Mouse (Mus musculus) liver, embryonic 15.5 days (tissue): ENCODE results near the gene Spi1. TPM values are rescaled to one million over a fixed set of nuclear protein-coding genes. Genes with fewer than 3 reads are reported as not detected.

Experiments
- ATAC-seq: fragments of 200-750 bp; cut with Nextera tagmentation; 2 replicates; pipeline ENCODE4 v1.8.0; 2017; ENCODE audit warnings: moderate number of reproducible peaks, mild to moderate bottlenecking, moderate library complexity; ENCODE audit not compliant: insufficient read depth
- H3K27ac ChIP-seq: fragments of 300-500 bp; sonication (generic); replicated peaks from 2 replicates; pipeline ENCODE4 v1.5.1; 2015; ENCODE audit warnings: mild to moderate bottlenecking, inconsistent platforms
- H3K27me3 ChIP-seq: fragments of 300-500 bp; sonication (generic); 2 replicates; pipeline ENCODE4 v1.6.1; 2015; ENCODE audit warnings: mild to moderate bottlenecking, inconsistent platforms
- H3K36me3 ChIP-seq: fragments of 300-500 bp; sonication (generic); replicated peaks from 2 replicates; pipeline ENCODE4 v1.6.1; 2015; ENCODE audit warnings: moderate library complexity, mild to moderate bottlenecking, inconsistent platforms
- H3K4me1 ChIP-seq: fragments of 300-500 bp; sonication (generic); replicated peaks from 2 replicates; pipeline ENCODE4 v1.6.1; 2015; ENCODE audit warnings: inconsistent platforms
- H3K4me2 ChIP-seq: fragments of 300-500 bp; sonication (generic); 2 replicates; pipeline ENCODE4 v1.6.1; 2015; ENCODE audit warnings: moderate library complexity, mild to moderate bottlenecking, inconsistent platforms
- H3K4me3 ChIP-seq: fragments of 300-500 bp; sonication (generic); replicated peaks from 2 replicates; pipeline ENCODE4 v1.5.1; 2015; ENCODE audit warnings: mild to moderate bottlenecking, inconsistent platforms
- H3K9ac ChIP-seq: fragments of 300-500 bp; sonication (generic); 2 replicates; pipeline ENCODE4 v1.6.1; 2015; ENCODE audit warnings: moderate library complexity, mild to moderate bottlenecking, inconsistent platforms
- H3K9me3 ChIP-seq: fragments of 300-500 bp; sonication (generic); replicated peaks from 2 replicates; pipeline ENCODE4 v1.6.1; 2016; ENCODE audit warnings: inconsistent platforms
- WGBS: fragments of 180-500 bp; shearing (Covaris S2); methylation state at CpG from one replicate; pipeline ENCODE4 v1.1.7; 2015; ENCODE audit warnings: mixed read lengths; ENCODE audit not compliant: insufficient replicate concordance; 5-methylcytosine and 5-hydroxymethylcytosine counted together
- polyA plus RNA-seq: library from polyadenylated mRNA; unstranded; fragments of >200 nt; fragmentation: Nextera tagmentation; extraction: Ambion mirVana; gene quantifications from 2 replicates; pipeline ENCODE4 v1.2.1, GENCODE M21; 2015

Spi1 gene
- polyA plus RNA-seq, 1 experiment from 2014 or later: 25.9 TPM

DNA sequence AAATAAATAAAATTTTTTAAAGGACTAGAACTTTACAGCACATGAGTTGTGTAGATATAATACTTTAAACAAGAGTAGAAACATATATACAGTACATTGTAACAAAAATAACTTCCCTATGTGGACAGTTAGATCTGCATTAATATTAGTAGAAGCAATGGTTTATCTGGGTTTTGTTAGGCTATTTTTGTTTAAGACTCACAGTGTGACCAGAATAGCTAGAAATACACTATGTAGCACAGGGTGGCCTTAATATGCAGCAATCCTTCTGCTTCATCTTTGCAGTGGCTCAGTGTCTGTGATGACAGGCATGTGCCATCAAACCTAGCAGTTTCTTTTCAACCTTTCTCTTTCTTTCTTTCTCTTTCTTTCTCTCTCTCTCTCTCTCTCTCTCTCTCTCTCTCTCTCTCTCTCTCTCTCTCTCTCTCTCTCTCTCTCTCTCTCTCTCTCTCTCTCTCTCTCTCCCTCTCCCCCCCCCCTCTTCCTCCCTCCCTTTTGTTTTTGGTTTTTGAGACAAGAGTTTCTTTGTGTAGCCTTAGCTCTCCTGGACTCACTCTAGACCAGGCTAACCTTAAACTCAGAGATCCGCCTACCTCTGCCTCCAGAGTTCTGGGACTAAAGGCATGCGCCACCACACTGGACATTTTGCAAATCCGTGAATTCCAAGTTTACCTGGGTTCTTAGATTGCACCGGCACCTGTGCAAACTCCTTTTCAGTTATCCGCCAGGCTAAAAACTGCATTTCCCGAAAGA is 28.8 kb upstream of the Spi1 start:
- Histone ChIP-seq H3K9me3 (no peaks in the 10 kb centered on the region), H3K4me2 (peak overlapping the region; percentile 83), H3K4me1 (peaks cover 28% of the 10 kb centered on the region), H3K36me3 (peaks cover 36% of the 10 kb centered on the region), H3K4me3 (peak overlapping the region; percentile 74), H3K27ac (peak overlapping the region; percentile 69), H3K9ac (peak overlapping the region; percentile 79; the same call in 1 of the 2 replicates), H3K27me3 (no peaks in the 10 kb centered on the region)
- WGBS: 0% methylated on average over 6 of the region's 6 CpGs
- ATAC-seq: peak; percentile 17

DNA sequence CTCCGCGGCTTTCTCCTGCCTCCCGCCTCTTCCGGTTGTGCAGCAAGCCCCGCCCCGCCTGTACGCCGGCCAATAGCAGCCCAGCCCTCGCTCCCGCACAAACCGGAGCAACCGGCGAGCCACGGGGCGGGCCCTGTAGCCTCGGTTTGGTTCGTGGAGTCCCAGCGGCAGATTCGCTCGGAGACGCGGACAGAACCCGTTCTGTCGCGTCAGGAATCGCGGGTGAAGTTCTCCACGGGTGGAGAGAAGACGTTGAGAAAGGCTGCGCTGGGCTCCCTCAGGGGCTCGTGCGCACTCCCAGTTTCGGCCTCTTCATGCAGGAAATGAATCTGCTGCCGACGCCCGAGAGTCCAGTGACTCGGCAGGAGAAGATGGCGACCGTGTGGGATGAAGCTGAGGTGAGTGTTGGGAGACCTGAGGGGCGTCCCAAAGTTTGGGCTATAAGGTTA is 28.2 kb upstream of the Spi1 start, which contains the start of gene Psmc3:
Gene Psmc3 (plus strand): TSS at position 76 of the 449 bp plus-strand sequence.
- WGBS: under 1% methylated on average over 40 of the region's 40 CpGs
- peak; percentile 99 for ATAC-seq

DNA sequence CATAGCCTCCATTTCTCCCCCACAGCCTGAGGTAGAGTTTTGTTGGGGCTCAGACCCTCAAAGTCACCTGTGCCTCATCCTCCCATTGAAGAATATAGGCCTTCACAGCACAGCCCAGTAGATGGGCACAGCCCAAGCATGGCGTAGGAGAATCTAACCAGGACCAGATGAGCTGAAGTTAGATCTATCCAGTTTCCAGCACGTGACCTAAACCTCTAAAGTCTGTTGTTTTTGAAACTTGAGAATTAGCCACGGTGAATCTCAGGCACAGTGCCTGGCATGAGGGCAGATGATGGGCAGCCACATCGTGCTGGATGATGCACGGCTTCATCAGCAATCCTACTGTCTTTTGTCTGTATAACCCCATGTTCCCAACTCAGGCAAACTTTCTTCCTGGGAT is 23.8 kb upstream of the Spi1 start:
- peaks cover 80% of the 10 kb centered on the region for H3K36me3 ChIP-seq
- no peak for ATAC-seq
- peaks cover 46% of the 10 kb centered on the region for H3K4me1 ChIP-seq
- H3K4me3 ChIP-seq: no peak overlapping the region
- H3K27me3 ChIP-seq: no peaks in the 10 kb centered on the region
- no peaks in the 10 kb centered on the region for H3K9me3 ChIP-seq
- 87% methylated on average over 5 of the region's 5 CpGs for WGBS
- H3K4me2 ChIP-seq: no peak overlapping the region
- H3K9ac ChIP-seq: no peak overlapping the region
- no peak overlapping the region for H3K27ac ChIP-seq

More for the DNA sequence above, 28.2 kb upstream of the Spi1 start, which contains the start of gene Psmc3:
- Histone ChIP-seq H3K27me3 (no peaks in the 10 kb centered on the region), H3K4me1 (peaks cover 28% of the 10 kb centered on the region), H3K27ac (peak within 1 kb of the TSS; percentile 82), H3K36me3 (peaks cover 42% of the 10 kb centered on the region), H3K9ac (peak within 1 kb of the TSS; percentile 79), H3K4me3 (peak within 1 kb of the TSS; percentile 74), H3K9me3 (no peaks in the 10 kb centered on the region), H3K4me2 (peak within 1 kb of the TSS; percentile 83)

DNA sequence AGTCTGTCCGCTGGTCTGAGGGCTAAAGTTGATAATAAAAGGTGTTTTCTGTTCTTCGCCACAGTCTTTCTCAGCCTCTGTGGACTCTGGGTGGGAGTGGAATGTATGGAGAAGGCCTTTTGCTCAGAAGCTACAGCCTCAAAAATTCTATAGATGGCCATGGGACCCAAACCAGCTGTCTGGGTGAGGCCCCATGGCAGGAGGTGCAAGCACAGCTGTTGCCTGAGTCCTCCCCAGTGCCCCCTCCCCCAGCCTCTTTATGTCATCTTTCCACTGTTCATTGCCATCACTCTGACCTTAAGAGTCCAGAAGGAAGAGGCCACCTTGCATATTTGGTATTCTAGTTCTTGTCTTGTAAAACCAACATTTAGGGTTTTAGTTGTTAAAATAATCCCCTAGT is 22.8 kb upstream of the Spi1 start:
- no peak overlapping the region for H3K9ac ChIP-seq
- H3K27me3 ChIP-seq: no peaks in the 10 kb centered on the region
- H3K4me3 ChIP-seq: no peak overlapping the region
- H3K4me2 ChIP-seq: no peak overlapping the region
- 80% methylated on average over 2 of the region's 2 CpGs for WGBS
- H3K36me3 ChIP-seq: peaks cover 89% of the 10 kb centered on the region
- no peaks in the 10 kb centered on the region for H3K9me3 ChIP-seq
- ATAC-seq: no peak
- peak overlapping the region; percentile 82 for H3K27ac ChIP-seq
- peaks cover 46% of the 10 kb centered on the region for H3K4me1 ChIP-seq

DNA sequence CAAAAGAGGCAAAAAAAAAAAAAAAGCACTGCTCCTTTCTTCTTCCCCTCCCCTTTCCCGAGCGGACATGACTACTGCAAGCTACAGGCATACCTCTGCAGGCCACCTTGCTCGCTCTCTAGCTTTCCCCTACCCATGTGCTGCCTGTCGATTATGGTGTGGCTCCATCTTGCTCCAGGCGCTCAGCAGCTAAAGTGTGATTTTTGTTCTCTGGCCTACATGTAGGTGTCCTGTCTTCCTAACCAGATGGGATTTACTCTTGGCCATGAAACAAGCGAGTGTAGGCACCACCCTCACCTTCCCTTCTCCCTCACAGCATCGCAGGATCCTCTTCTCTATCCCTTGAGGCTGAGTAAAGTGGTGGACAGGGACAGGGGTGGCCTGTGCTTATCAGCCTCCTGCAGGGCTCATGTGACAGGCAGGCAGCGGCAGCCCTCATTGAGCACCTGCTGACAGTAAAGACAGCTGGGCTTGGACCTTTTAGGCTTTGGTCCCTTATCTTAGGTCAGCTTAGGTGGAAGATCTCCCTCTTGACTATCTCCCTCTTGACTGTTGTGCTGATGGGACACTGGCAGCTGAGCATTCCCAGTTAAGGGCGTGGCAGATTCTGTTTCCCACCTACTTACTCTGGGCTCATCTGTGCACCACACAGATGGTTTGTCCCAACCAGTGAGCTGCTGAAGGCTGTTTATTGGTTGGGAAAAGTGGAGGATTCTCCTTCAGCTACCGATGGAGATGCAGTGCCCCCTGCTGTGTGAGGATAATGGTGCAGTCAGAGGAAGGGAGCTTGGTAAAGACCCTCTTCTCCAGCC is 21.4 kb upstream of the Spi1 start:
- 48% methylated on average over 10 of the region's 10 CpGs for WGBS
- Histone ChIP-seq H3K4me2 (peak overlapping the region; percentile 25), H3K4me3 (no peak overlapping the region), H3K27me3 (no peaks in the 10 kb centered on the region), H3K27ac (peak overlapping the region; percentile 82), H3K9ac (0 out of 2 replicates have a peak overlapping the region, but pooled peaks have one; percentile 4), H3K9me3 (no peaks in the 10 kb centered on the region), H3K4me1 (peaks cover 36% of the 10 kb centered on the region), H3K36me3 (peaks cover 87% of the 10 kb centered on the region)
- ATAC-seq: peak; percentile 89

DNA sequence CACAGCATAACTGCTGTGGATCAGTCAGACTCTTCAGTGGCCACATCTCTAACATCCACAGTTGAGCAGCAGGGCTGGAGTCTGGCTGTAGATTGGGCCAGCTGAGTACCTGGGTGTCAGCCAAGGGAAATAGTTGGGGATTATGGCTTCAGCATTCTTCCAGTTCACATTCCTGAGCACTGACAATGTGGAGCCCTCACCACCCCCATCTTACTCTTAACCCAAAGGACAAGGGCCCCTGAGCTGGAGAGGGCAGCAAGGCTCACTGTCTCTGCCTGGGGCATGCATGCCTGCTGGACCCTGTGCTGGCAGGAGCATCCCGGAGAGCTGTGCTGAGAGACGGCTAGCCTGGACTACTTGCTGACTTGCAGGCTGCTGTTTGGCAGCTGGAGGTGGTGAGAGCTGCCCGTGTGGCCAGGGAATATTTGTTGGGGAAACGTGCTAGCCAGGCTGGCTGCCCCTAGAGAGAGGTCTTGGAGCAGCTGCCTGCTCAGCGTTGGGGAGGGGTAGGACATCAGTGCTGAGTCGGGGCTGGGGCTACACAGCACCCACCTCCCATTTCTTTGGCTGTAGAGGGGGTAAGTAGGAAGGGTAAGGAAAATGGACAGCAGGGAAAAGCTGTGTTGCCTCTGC is 20.2 kb upstream of the Spi1 start:
- H3K36me3 ChIP-seq: peaks cover 75% of the 10 kb centered on the region
- peaks cover 33% of the 10 kb centered on the region for H3K4me1 ChIP-seq
- 87% methylated on average over 6 of the region's 6 CpGs for WGBS
- no peaks in the 10 kb centered on the region for H3K9me3 ChIP-seq
- no peaks in the 10 kb centered on the region for H3K27me3 ChIP-seq
- no peak overlapping the region for H3K9ac ChIP-seq
- peak overlapping the region; percentile 82 for H3K27ac ChIP-seq
- ATAC-seq: no peak
- H3K4me3 ChIP-seq: no peak overlapping the region
- 0 out of 2 replicates have a peak overlapping the region, but pooled peaks have one; percentile 25 for H3K4me2 ChIP-seq

DNA sequence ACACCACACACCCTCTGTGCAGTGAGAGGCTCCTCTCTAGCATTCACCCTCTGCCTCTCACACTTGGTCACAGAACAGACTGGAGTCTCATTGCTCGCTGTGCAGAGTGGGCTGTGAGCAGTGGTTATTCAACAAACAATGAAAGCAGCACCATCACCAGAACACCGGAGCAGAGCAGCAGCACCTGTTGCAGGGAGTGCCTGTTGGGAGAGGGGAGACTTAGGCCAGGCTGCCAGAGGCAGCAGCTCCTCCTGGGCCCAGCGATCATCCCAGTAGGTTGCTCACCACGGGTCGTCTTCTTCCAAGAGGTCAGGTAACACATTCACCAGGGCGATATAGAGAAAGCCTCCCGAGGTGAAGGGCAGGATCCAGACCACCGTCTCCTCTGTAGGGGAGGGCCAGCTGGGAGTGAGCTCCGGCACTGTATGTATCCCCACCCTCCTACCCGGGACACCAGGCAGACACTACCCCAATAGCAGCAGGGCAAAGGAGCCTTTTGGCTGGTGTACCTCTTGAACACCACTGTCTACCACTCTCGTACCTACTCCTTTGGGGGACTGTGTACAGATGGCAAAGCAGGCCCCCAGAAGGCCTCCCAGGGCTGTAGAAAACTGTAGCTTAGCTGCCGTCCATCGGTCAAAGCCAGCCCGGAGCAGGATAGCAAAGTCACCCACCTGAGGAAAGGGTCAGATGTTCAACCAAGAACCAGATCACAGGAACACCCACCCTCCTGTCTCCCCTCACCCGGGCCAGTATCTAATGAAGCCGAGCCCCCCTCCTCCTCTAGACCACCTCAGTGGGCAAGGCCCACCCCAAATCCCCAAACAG is 19.2 kb upstream of the Spi1 start:
- Histone ChIP-seq H3K27ac (no peak overlapping the region), H3K9ac (no peak overlapping the region)
- WGBS: 80% methylated on average over 16 of the region's 16 CpGs

DNA sequence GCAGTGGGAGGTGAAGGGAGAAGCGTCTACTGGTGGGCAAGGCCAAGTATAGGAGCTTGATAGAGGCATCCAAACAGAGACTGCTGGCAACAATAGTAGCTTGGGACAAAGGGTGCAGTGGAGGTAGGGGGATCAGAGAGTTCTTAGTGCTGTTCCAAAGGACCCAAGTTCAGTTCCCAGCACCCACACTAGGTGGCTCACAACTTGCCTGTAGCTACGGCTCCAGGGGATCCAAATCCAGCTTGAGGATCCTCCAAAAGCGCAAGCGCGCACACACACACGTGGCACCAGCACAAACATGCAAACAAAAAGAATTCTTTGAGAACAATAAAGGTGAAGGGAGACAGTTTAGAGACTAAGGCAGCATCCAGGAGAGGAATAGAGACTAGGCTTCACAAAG is 18.0 kb upstream of the Spi1 start:
- Histone ChIP-seq H3K27ac (no peak overlapping the region), H3K36me3 (peaks cover 53% of the 10 kb centered on the region), H3K9ac (no peak overlapping the region), H3K9me3 (no peaks in the 10 kb centered on the region), H3K4me1 (peaks cover 43% of the 10 kb centered on the region), H3K27me3 (no peaks in the 10 kb centered on the region), H3K4me2 (no peak overlapping the region), H3K4me3 (no peak overlapping the region)
- ATAC-seq: no peak
- 84% methylated on average over 6 of the region's 6 CpGs for WGBS

More for the DNA sequence above, 19.2 kb upstream of the Spi1 start:
- ATAC-seq: no peak
- Histone ChIP-seq H3K4me3 (no peak overlapping the region), H3K4me2 (no peak overlapping the region), H3K4me1 (peaks cover 33% of the 10 kb centered on the region), H3K36me3 (peaks cover 65% of the 10 kb centered on the region), H3K9me3 (no peaks in the 10 kb centered on the region), H3K27me3 (no peaks in the 10 kb centered on the region)

DNA sequence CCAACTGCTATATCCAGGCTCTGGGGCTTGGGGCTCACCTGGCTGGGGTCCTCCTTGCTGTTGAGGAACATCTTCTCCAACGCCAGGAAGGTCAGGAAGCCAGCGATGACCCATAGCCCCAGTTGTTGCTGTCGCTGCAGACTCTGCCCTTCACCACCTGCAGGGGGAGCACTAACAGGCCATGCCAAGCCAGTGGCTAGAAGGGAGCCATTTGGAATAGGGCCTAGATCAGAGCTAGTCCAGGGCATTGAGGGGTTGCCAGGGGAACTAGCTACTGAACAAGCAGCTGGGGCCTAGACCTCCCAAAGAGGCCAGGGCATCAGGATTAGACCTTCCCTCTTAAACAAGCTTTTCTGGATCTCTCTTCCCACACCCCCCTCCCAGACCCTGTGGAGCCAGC is 16.6 kb upstream of the Spi1 start:
- no peaks in the 10 kb centered on the region for H3K27me3 ChIP-seq
- no peak for ATAC-seq
- H3K9me3 ChIP-seq: no peaks in the 10 kb centered on the region
- 33% methylated on average over 3 of the region's 3 CpGs for WGBS
- peaks cover 40% of the 10 kb centered on the region for H3K36me3 ChIP-seq
- no peak overlapping the region for H3K27ac ChIP-seq
- no peak overlapping the region for H3K4me3 ChIP-seq
- H3K9ac ChIP-seq: no peak overlapping the region
- H3K4me2 ChIP-seq: no peak overlapping the region
- H3K4me1 ChIP-seq: peaks cover 46% of the 10 kb centered on the region

DNA sequence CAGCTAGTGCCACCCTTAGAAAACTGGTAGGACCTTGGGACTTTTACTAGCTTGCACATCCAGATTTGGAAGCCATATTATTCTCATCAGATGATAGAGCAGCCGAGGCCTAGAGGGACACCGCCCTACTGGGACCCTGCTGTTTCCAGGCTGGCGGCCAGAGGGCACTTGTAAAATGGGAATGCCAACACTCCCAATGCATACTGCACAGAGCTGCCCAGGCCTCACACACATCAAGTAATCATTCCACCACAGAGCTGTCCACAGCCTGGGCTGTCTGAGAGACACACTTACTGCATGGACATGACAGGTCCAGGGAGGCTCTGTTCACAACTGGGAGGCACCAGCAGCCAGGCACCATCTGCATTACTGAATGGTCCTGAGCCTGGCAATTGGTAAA is 15.7 kb upstream of the Spi1 start:
- Histone ChIP-seq H3K36me3 (peaks cover 36% of the 10 kb centered on the region), H3K9ac (no peak overlapping the region), H3K4me1 (peaks cover 46% of the 10 kb centered on the region), H3K27me3 (no peaks in the 10 kb centered on the region), H3K4me2 (no peak overlapping the region), H3K9me3 (no peaks in the 10 kb centered on the region), H3K4me3 (no peak overlapping the region), H3K27ac (no peak overlapping the region)
- WGBS: 77% methylated on average over 3 of the region's 3 CpGs
- ATAC-seq: no peak
